Mouse (Mus musculus) embryonic facial prominence, embryonic 15.5 days (tissue): ENCODE results near the gene Fgr. TPM values are rescaled to one million over a fixed set of nuclear protein-coding genes. Genes with fewer than 3 reads are reported as not detected.

Experiments
- ATAC-seq: fragments of 200-750 bp; cut with Nextera tagmentation; 2 replicates; pipeline ENCODE4 v1.8.0; 2017; ENCODE audit warnings: low read depth, moderate TSS enrichment; ENCODE audit not compliant: insufficient number of reproducible peaks, low FRiP score, low TSS enrichment
- H3K27ac ChIP-seq: fragments of 300-500 bp; sonication (generic); replicated peaks from 2 replicates; pipeline ENCODE4 v1.5.1; 2015; ENCODE audit warnings: mild to moderate bottlenecking, inconsistent platforms
- H3K27me3 ChIP-seq: fragments of 300-500 bp; sonication (generic); 2 replicates; pipeline ENCODE4 v1.6.1; 2015; ENCODE audit warnings: inconsistent platforms
- H3K36me3 ChIP-seq: fragments of 300-500 bp; sonication (generic); 2 replicates; pipeline ENCODE4 v1.6.1; 2015; ENCODE audit warnings: mild to moderate bottlenecking, inconsistent platforms
- H3K4me1 ChIP-seq: fragments of 300-500 bp; sonication (generic); 2 replicates; pipeline ENCODE4 v1.6.1; 2015; ENCODE audit warnings: inconsistent platforms
- H3K4me2 ChIP-seq: fragments of 300-500 bp; sonication (generic); replicated peaks from 2 replicates; pipeline ENCODE4 v1.6.1; 2015; ENCODE audit warnings: mild to moderate bottlenecking, inconsistent platforms
- H3K4me3 ChIP-seq: fragments of 300-500 bp; sonication (generic); replicated peaks from 2 replicates; pipeline ENCODE4 v1.5.1; 2015; ENCODE audit warnings: mild to moderate bottlenecking, inconsistent platforms
- H3K9ac ChIP-seq: fragments of 300-500 bp; sonication (generic); 2 replicates; pipeline ENCODE4 v1.6.1; 2015; ENCODE audit warnings: inconsistent platforms
- H3K9me3 ChIP-seq: fragments of 300-500 bp; sonication (generic); replicated peaks from 2 replicates; pipeline ENCODE4 v1.6.1; 2016; ENCODE audit warnings: inconsistent platforms
- WGBS: fragments of 180-500 bp; shearing (Covaris S2); methylation state at CpG from one replicate; pipeline ENCODE4 v1.1.7; 2015; 5-methylcytosine and 5-hydroxymethylcytosine counted together
- polyA plus RNA-seq: library from polyadenylated mRNA; unstranded; fragments of >200 nt; fragmentation: Nextera tagmentation; extraction: Ambion mirVana; gene quantifications from 2 replicates; pipeline ENCODE4 v1.2.1, GENCODE M21; 2015

Fgr gene
- polyA plus RNA-seq, 1 experiment from 2014 or later: 0.65 TPM

DNA sequence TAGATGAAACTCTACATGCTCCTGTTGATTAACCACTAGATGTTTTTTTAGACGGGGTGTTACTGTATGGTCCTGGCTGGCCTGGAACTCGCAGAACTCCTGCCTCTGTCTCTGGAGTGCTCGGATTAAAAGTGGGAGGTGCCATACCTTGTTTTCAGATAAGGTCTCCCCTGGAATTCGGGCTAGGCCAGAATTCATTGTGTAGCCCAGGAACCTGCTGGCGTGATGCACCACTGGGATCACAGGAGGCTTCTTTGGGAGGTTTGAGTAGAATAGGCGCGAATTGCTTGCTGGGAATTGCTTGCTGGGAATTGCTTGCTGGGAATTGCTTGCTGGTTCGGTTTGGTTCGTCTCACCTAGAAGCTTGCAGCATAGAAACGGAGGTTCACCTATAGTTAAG is 53.8 kb downstream of the Fgr start:
- Histone ChIP-seq H3K27ac (no peak overlapping the region), H3K36me3 (0 out of 2 replicates have a peak, but pooled peaks cover 2% of the 10 kb centered on the region), H3K9me3 (no peaks in the 10 kb centered on the region), H3K27me3 (no peaks in the 10 kb centered on the region), H3K9ac (no peak overlapping the region), H3K4me2 (no peak overlapping the region), H3K4me1 (peaks cover 67% of the 10 kb centered on the region), H3K4me3 (no peak overlapping the region)
- ATAC-seq: no peak
- 69% methylated on average over 10 of the region's 10 CpGs for WGBS

DNA sequence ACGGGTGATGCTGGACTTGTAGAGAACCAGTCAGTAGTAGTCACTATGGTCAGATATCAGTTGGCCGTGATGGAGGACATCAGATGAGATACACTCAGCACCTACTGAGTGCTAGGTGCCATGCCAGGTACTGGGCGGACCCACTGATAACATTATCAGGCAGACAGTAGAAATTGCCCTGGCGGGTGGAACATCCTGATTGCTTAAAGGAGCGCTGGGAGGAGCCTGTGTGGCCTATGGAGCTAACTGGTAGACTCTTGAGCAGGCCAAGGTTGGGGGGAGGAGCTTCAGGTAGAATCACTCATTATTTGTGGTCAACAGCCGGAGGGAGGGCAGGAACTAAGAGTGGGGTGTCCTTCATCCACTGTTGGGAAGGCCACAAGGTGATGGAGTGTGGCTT is 54.3 kb downstream of the Fgr start:
- peaks cover 62% of the 10 kb centered on the region for H3K4me1 ChIP-seq
- no peak overlapping the region for H3K4me3 ChIP-seq
- no peak overlapping the region for H3K4me2 ChIP-seq
- 86% methylated on average over 6 of the region's 6 CpGs for WGBS
- no peak for ATAC-seq
- no peak overlapping the region for H3K27ac ChIP-seq
- H3K36me3 ChIP-seq: no peaks in the 10 kb centered on the region
- H3K9me3 ChIP-seq: no peaks in the 10 kb centered on the region
- no peak overlapping the region for H3K9ac ChIP-seq
- H3K27me3 ChIP-seq: no peaks in the 10 kb centered on the region

GRCm38 (mm10) chr4:133028875-133029274 is 55.0 kb downstream of the Fgr start:
- Histone ChIP-seq H3K36me3 (no peaks in the 10 kb centered on the region), H3K9ac (no peak overlapping the region), H3K27me3 (no peaks in the 10 kb centered on the region), H3K4me3 (no peak overlapping the region), H3K27ac (no peak overlapping the region), H3K4me2 (no peak overlapping the region), H3K4me1 (peaks cover 55% of the 10 kb centered on the region), H3K9me3 (no peaks in the 10 kb centered on the region)
- ATAC-seq: no peak
- 76% methylated on average over 6 of the region's 6 CpGs for WGBS

DNA sequence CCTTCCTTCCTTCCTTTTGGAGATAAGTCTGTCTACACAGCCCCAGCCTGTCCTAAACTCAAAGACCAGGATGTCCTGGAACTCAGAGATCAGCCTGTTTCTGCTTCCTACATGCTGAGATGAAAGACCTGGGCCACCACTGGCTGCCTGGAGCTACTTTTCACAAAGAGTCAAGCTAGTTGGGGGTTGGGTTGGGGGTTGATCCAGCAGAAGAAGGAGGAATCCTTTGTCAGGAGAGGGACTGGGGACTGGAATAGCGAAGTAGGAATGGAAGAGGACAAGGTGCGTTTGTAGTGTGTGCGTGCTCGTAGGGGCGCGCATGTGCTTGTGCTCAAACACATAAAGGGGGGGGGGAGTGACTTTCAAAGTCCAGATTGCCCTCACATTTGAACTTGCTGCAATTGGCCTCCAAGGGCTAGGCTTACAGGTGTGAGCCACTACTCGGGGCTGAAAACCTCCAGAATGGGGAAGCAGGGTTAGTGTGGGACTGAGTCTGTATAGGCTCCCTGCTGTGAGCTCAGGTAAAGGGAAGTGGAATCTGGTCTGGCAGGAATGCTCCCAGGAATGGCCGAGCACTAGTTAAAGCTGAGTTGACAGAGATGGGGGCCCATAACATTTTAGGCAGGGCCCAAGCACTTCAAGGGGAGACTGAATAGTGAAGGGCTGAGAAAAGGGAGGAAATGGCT is 58.7 kb downstream of the Fgr start:
- no peak overlapping the region for H3K27ac ChIP-seq
- WGBS: 82% methylated on average over 8 of the region's 8 CpGs
- H3K4me3 ChIP-seq: no peak overlapping the region
- no peaks in the 10 kb centered on the region for H3K9me3 ChIP-seq
- H3K9ac ChIP-seq: no peak overlapping the region
- no peaks in the 10 kb centered on the region for H3K27me3 ChIP-seq
- ATAC-seq: no peak
- H3K36me3 ChIP-seq: no peaks in the 10 kb centered on the region
- H3K4me2 ChIP-seq: no peak overlapping the region
- peaks cover 47% of the 10 kb centered on the region for H3K4me1 ChIP-seq

DNA sequence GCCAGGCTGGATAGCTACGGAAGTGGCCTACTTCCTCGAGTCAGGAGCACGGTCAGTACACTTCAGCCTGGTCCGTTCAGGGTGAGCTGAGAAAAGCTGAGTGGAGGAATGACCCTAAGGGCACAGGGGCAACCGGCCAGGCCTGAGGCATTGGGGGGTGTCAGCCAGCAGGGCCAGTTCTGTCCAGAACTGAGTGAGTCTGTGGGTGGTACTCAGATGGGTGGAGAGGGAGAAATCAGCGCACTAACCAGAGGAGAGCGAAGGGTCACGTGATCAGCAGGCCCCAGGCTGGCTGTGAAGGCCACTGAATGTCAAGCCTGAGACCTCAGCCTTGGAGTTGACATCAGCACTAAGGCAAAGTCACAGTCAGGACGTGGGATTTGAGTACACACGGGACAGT is 60.6 kb downstream of the Fgr start:
- no peaks in the 10 kb centered on the region for H3K9me3 ChIP-seq
- no peak overlapping the region for H3K4me3 ChIP-seq
- no peaks in the 10 kb centered on the region for H3K27me3 ChIP-seq
- H3K4me1 ChIP-seq: peaks cover 52% of the 10 kb centered on the region
- no peak overlapping the region for H3K27ac ChIP-seq
- H3K4me2 ChIP-seq: no peak overlapping the region
- 71% methylated on average over 10 of the region's 10 CpGs for WGBS
- ATAC-seq: no peak
- H3K36me3 ChIP-seq: no peaks in the 10 kb centered on the region
- no peak overlapping the region for H3K9ac ChIP-seq

- WGBS: 48% methylated on average over 1 of the region's 1 CpGs
- Histone ChIP-seq H3K4me1 (peaks cover 55% of the 10 kb centered on the region), H3K4me2 (no peak overlapping the region), H3K9ac (no peak overlapping the region), H3K27ac (no peak overlapping the region), H3K9me3 (no peaks in the 10 kb centered on the region), H3K36me3 (no peaks in the 10 kb centered on the region), H3K27me3 (no peaks in the 10 kb centered on the region), H3K4me3 (no peak overlapping the region)
- no peak for ATAC-seq
Observed at GRCm38 (mm10) chr4:133035446-133035845, 61.6 kb downstream of the Fgr start.

- Histone ChIP-seq H3K27ac (no peak overlapping the region), H3K36me3 (no peaks in the 10 kb centered on the region), H3K4me1 (peaks cover 60% of the 10 kb centered on the region), H3K4me2 (no peak overlapping the region), H3K4me3 (no peak overlapping the region), H3K27me3 (no peaks in the 10 kb centered on the region), H3K9ac (no peak overlapping the region), H3K9me3 (no peaks in the 10 kb centered on the region)
- WGBS: 63% methylated on average over 3 of the region's 3 CpGs
- ATAC-seq: no peak
Observed at GRCm38 (mm10) chr4:133035946-133036345, 62.1 kb downstream of the Fgr start.

- Histone ChIP-seq H3K36me3 (no peaks in the 10 kb centered on the region), H3K4me3 (no peak overlapping the region), H3K9ac (no peak overlapping the region), H3K4me2 (peak overlapping the region; percentile 96; the same call in 1 of the 2 replicates), H3K27ac (no peak overlapping the region), H3K9me3 (no peaks in the 10 kb centered on the region), H3K27me3 (no peaks in the 10 kb centered on the region), H3K4me1 (peaks cover 74% of the 10 kb centered on the region)
- WGBS: 33% methylated on average over 9 of the region's 9 CpGs
- ATAC-seq: no peak
Observed at GRCm38 (mm10) chr4:133037293-133037692, 63.4 kb downstream of the Fgr start.

DNA sequence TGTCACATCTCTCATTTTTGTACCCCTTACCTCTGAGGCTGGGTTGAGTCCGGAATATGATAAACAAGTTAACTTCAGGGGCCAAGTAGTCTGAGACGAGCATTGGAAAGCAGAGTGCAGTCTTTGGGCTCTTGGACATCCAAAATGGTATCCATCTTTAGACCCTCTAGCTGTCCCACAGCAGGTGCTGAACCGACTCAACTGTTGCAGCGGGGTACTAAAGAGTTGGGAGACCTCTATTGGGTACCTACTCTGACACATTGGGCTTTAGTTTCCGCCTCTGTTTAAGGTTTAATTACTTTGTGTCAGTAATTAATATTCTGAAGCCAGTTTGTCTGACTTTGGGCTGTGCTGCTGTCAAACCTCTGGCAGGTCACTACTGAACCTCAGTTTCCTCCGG is 63.9 kb downstream of the Fgr start:
- no peaks in the 10 kb centered on the region for H3K9me3 ChIP-seq
- H3K27ac ChIP-seq: no peak overlapping the region
- H3K9ac ChIP-seq: no peak overlapping the region
- 30% methylated on average over 6 of the region's 6 CpGs for WGBS
- H3K4me2 ChIP-seq: peak overlapping the region; percentile 96
- H3K36me3 ChIP-seq: no peaks in the 10 kb centered on the region
- H3K27me3 ChIP-seq: no peaks in the 10 kb centered on the region
- H3K4me1 ChIP-seq: peaks cover 79% of the 10 kb centered on the region
- ATAC-seq: no peak
- H3K4me3 ChIP-seq: peak overlapping the region; percentile 63

DNA sequence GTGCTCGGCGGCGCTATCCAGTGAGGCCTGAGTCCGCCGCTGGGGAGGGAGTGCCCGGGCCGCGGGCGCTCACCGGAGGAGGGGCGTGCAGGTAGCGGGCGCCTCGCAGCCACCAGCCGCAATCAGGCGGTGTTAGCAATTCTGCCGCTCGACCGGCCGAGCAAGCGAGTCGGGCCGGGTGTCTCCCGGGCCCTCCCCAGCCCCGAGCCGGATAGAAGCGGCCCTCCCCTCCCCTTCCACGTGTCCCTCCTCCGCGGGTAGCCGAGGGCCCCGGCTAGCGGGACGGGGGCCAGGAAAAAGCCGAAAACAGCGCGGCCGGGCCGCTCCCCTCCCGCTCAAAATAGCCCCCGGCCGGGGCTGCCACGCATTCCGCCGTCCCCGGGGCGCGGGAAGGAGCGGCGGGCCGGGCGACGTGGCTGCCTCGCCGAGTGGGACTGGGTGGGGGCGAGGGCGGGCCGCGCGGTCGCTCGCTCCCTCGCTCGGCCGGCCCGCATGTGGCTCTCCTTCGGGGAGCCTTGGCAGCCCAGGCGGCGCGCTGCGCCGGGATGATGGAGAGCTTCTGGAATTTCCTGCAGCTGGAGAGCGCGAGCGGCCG is 64.7 kb downstream of the Fgr start:
- Histone ChIP-seq H3K9ac (peak overlapping the region; percentile 69), H3K4me3 (peak overlapping the region; percentile 63), H3K27me3 (no peaks in the 10 kb centered on the region), H3K4me2 (peak overlapping the region; percentile 96), H3K27ac (peak overlapping the region; percentile 92), H3K36me3 (no peaks in the 10 kb centered on the region), H3K4me1 (peaks cover 87% of the 10 kb centered on the region), H3K9me3 (no peaks in the 10 kb centered on the region)
- ATAC-seq: peak; percentile 63
- under 1% methylated on average over 72 of the region's 76 CpGs for WGBS

DNA sequence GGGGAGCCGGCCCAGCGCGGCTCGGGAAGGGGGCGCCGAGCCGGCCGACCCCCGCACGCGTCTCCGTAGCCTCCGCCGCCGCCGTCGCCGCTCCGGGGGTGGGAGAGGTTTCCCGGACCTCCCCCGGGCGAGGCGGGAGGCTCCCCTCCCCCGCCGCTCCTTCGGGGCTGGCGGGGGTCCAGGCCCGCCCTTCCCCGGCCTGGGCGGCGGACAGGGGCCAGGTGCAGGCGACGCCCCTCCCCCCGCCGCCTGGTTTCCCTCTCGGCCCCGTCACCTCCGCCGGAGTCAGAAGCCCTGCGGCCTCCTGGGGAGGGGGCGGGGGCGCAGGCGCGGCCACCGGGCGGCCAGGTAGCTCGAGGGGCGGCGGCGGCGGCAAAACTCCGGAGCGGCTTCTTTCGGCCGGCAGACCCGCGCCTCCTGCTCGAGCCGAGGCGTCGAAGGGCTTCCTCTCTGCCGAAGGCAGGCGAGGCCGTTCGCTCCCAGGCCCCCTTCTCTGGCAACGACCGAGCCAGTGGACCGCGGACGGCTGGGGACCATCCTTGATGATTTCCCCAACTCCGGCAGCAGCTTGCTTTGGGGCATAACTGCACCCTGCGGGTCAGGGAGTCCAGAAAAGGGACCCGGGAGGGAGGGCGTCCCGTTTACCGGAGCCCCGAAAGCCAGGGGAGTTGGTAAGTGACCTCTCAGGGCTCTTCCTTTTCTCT is 65.4 kb downstream of the Fgr start:
- Histone ChIP-seq H3K4me1 (peaks cover 94% of the 10 kb centered on the region), H3K4me3 (peak overlapping the region; percentile 63), H3K27ac (peak overlapping the region; percentile 92), H3K36me3 (no peaks in the 10 kb centered on the region), H3K4me2 (peak overlapping the region; percentile 96), H3K9me3 (no peaks in the 10 kb centered on the region), H3K27me3 (no peaks in the 10 kb centered on the region), H3K9ac (peak overlapping the region; percentile 69)
- peak; percentile 7; the same call in 1 of the 2 replicates for ATAC-seq
- 2% methylated on average over 56 of the region's 77 CpGs for WGBS
